ENCODE assay signal across 20 mouse cellular contexts in genomic region chr11:119565021-119565420, GRCm38 (mm10). TPM values are rescaled to one million over a fixed set of nuclear protein-coding genes. Genes with fewer than 3 reads are reported as not detected.
DNase-seq lines count a peak whose midpoint lies in the region; ATAC-seq and TF ChIP-seq lines count a peak whose summit lies in the region.
"Had no signal": no experiment of that assay in that cellular context is flagged by ENCODE, and none has a peak within 500 bp of the region (broad histone marks: within the 10 kb centered on the region; RNA-seq: fewer than 3 reads in every experiment).

No protein-coding gene starts in this region.

- H3K4me3 ChIP-seq in hindbrain, embryonic 15.5 days: no peak overlapping the region
- H3K4me3 ChIP-seq in hindbrain, embryonic 10.5 days: no peak overlapping the region
- no peak overlapping the region for H3K4me3 ChIP-seq in midbrain, embryonic 15.5 days
- H3K4me3 ChIP-seq in lung, postnatal 0 days (ENCODE audit: low read depth, low read length): no peak overlapping the region
- H3K4me3 ChIP-seq: embryonic facial prominence, embryonic 15.5 days; gastrocnemius, adult 2 months; heart, embryonic 12.5 days; left cerebral cortex, adult 2 months; limb, embryonic 10.5 days; neural tube, embryonic 12.5 days had no signal

- H3K9me3 ChIP-seq in hindbrain, embryonic 15.5 days: no peaks in the 10 kb centered on the region
- no peaks in the 10 kb centered on the region for H3K9me3 ChIP-seq in hindbrain, embryonic 10.5 days
- H3K9me3 ChIP-seq in midbrain, embryonic 15.5 days: no peaks in the 10 kb centered on the region
- H3K9me3 ChIP-seq in lung, postnatal 0 days (ENCODE audit: low read length): no peaks in the 10 kb centered on the region
- H3K9me3 ChIP-seq: embryonic facial prominence, embryonic 15.5 days; heart, embryonic 12.5 days; limb, embryonic 10.5 days; neural tube, embryonic 12.5 days had no signal

- DNase-seq in hindbrain, embryonic 10.5 days (ENCODE audit: low spot score): no peak
- DNase-seq in cerebellum, adult 8-10 months: peak; percentile 59
- peak; percentile 58 to 65 for DNase-seq in cerebellum, postnatal 25 days
- no peak for DNase-seq in lung, postnatal 0 days (ENCODE audit: low spot score)
- DNase-seq in frontal cortex, postnatal 10 days (ENCODE audit: low spot score in 2 of 2): no peak
- DNase-seq: gastrocnemius, adult 2 months; heart, postnatal 14 days; kidney, adult 8-10 months; kidney, postnatal 14 days; liver, postnatal 0 days; lung, postnatal 36 days; thymus, postnatal 36 days had no signal

- 47% methylated on average over 7 of the region's 7 CpGs for WGBS in hindbrain, embryonic 15.5 days
- WGBS in hindbrain, embryonic 10.5 days: 63% methylated on average over 7 of the region's 7 CpGs
- 48% methylated on average over 7 of the region's 7 CpGs for WGBS in midbrain, embryonic 15.5 days
- WGBS in lung, postnatal 0 days: 55% methylated on average over 7 of the region's 7 CpGs

- H3K9ac ChIP-seq in hindbrain, embryonic 15.5 days: no peak overlapping the region
- no peak overlapping the region for H3K9ac ChIP-seq in midbrain, embryonic 15.5 days
- no peak overlapping the region for H3K9ac ChIP-seq in lung, postnatal 0 days (replicated peaks; ENCODE audit: low read depth)
- H3K9ac ChIP-seq: embryonic facial prominence, embryonic 15.5 days; heart, embryonic 12.5 days; liver, postnatal 0 days; neural tube, embryonic 12.5 days had no signal

- peaks cover 21% of the 10 kb centered on the region for H3K4me1 ChIP-seq in hindbrain, embryonic 15.5 days (replicated peaks)
- peaks cover 38% of the 10 kb centered on the region for H3K4me1 ChIP-seq in hindbrain, embryonic 10.5 days (replicated peaks)
- peaks cover 16% of the 10 kb centered on the region for H3K4me1 ChIP-seq in midbrain, embryonic 15.5 days
- H3K4me1 ChIP-seq in lung, postnatal 0 days (ENCODE audit: insufficient read depth, low read depth, low read length): no peaks in the 10 kb centered on the region
- H3K4me1 ChIP-seq: embryonic facial prominence, embryonic 15.5 days had no signal

- TF ChIP-seq EP300 in lung, postnatal 0 days (IDR thresholded peaks at IDR 0.05): no peak

- H3K27ac ChIP-seq in hindbrain, embryonic 15.5 days (replicated peaks): peak overlapping the region; percentile 47; the same call in 1 of the 2 replicates
- no peak overlapping the region for H3K27ac ChIP-seq in hindbrain, embryonic 10.5 days
- peak overlapping the region; percentile 62 for H3K27ac ChIP-seq in midbrain, embryonic 15.5 days
- no peak overlapping the region for H3K27ac ChIP-seq in lung, postnatal 0 days (ENCODE audit: low read length)
- H3K27ac ChIP-seq: embryonic facial prominence, embryonic 15.5 days; gastrocnemius, adult 2 months; left cerebral cortex, adult 2 months; limb, embryonic 10.5 days; neural tube, embryonic 12.5 days had no signal

- H3K4me2 ChIP-seq in hindbrain, embryonic 15.5 days: no peak overlapping the region
- H3K4me2 ChIP-seq in midbrain, embryonic 15.5 days: no peak overlapping the region
- H3K4me2 ChIP-seq in lung, postnatal 0 days (replicated peaks; ENCODE audit: low read depth, low read length): no peak overlapping the region
- H3K4me2 ChIP-seq: embryonic facial prominence, embryonic 15.5 days; neural tube, embryonic 12.5 days had no signal

- TF ChIP-seq CTCF in lung, postnatal 0 days (IDR thresholded peaks at IDR 0.05): no peak

- peaks cover 5% of the 10 kb centered on the region; the same call in 1 of the 2 replicates for H3K27me3 ChIP-seq in hindbrain, embryonic 15.5 days
- peaks cover 56% of the 10 kb centered on the region for H3K27me3 ChIP-seq in hindbrain, embryonic 10.5 days (ENCODE audit: insufficient read depth, poor library complexity, severe bottlenecking)
- H3K27me3 ChIP-seq in midbrain, embryonic 15.5 days (replicated peaks): 0 out of 2 replicates have a peak, but pooled peaks cover 8% of the 10 kb centered on the region
- no peaks in the 10 kb centered on the region for H3K27me3 ChIP-seq in lung, postnatal 0 days (replicated peaks; ENCODE audit: insufficient read depth, low read length)

- no peaks in the 10 kb centered on the region for H3K36me3 ChIP-seq in hindbrain, embryonic 15.5 days
- no peaks in the 10 kb centered on the region for H3K36me3 ChIP-seq in hindbrain, embryonic 10.5 days
- no peaks in the 10 kb centered on the region for H3K36me3 ChIP-seq in midbrain, embryonic 15.5 days (replicated peaks)
- H3K36me3 ChIP-seq in lung, postnatal 0 days (ENCODE audit: insufficient read depth, low read length): no peaks in the 10 kb centered on the region
- H3K36me3 ChIP-seq: embryonic facial prominence, embryonic 15.5 days; heart, embryonic 12.5 days; limb, embryonic 10.5 days; neural tube, embryonic 12.5 days had no signal

- ATAC-seq in hindbrain, embryonic 15.5 days (ENCODE audit: low FRiP score, low read depth): no peak
- ATAC-seq in midbrain, embryonic 15.5 days (replicated peaks): no peak
- no peak for ATAC-seq in lung, postnatal 0 days
- ATAC-seq: inflammation-experienced regulatory T-cells, adult 6 months; liver, postnatal 0 days had no signal

RNA-seq across cellular contexts. Expression of gene Nptx1, which starts 17.5 kb away (rescaled TPM):
- polyA plus RNA-seq in hindbrain, embryonic 15.5 days (2015; fragmentation: Nextera tagmentation; extraction: Ambion mirVana): 16.2 and 20.7 TPM in 2 replicates
- polyA plus RNA-seq in hindbrain, embryonic 10.5 days (2016; fragmentation: Nextera tagmentation; extraction: Ambion mirVana): 3.2 and 9.7 TPM in 2 replicates
- polyA plus RNA-seq in midbrain, embryonic 15.5 days (2015; fragmentation: Nextera tagmentation; extraction: Ambion mirVana): 13.6 and 13.7 TPM in 2 replicates
- polyA plus RNA-seq in lung, postnatal 0 days (2015; fragmentation: Nextera tagmentation; extraction: Ambion mirVana): 1.7 and 2.1 TPM in 2 replicates
- polyA plus RNA-seq: inflammation-experienced regulatory T-cells, adult 6 months; liver, postnatal 0 days had no signal

RNA-seq across cellular contexts. Expression of gene Rptor, which starts 37.7 kb away (rescaled TPM):
- 12.7 and 13.3 TPM in 2 replicates for polyA plus RNA-seq in hindbrain, embryonic 15.5 days (2015; fragmentation: Nextera tagmentation; extraction: Ambion mirVana)
- polyA plus RNA-seq in hindbrain, embryonic 10.5 days (2016; fragmentation: Nextera tagmentation; extraction: Ambion mirVana): 11.8 and 12.4 TPM in 2 replicates
- 13.1 and 14.6 TPM in 2 replicates for polyA plus RNA-seq in midbrain, embryonic 15.5 days (2015; fragmentation: Nextera tagmentation; extraction: Ambion mirVana)
- polyA plus RNA-seq in lung, postnatal 0 days (2015; fragmentation: Nextera tagmentation; extraction: Ambion mirVana): 5.3 and 5.6 TPM in 2 replicates

Comparison
In these comparisons a context has a peak if more than half of its experiments do, and no peak if none do; other contexts are left out.
1. H3K27ac ChIP-seq: peak in hindbrain, embryonic 15.5 days (single experiment) and midbrain, embryonic 15.5 days (single experiment); none in hindbrain, embryonic 10.5 days (single experiment) and lung, postnatal 0 days (single experiment).
2. DNase-seq: peak in cerebellum, adult 8-10 months (single experiment) and cerebellum, postnatal 25 days (2 of 2); none in hindbrain, embryonic 10.5 days (single experiment), lung, postnatal 0 days (single experiment) and frontal cortex, postnatal 10 days (0 of 2).